Mouse (Mus musculus) testis, adult 2 months (tissue): Measurements from ENCODE around the gene Foxj3. TPM values are rescaled to one million over a fixed set of nuclear protein-coding genes. Genes with fewer than 3 reads are reported as not detected.

Experiments
- H3K27ac ChIP-seq: fragments of 200-500 bp; 2 replicates; pipeline ENCODE4 v1.5.1; 2012; ENCODE audit warnings: low read depth, low read length; ENCODE audit not compliant: control insufficient read depth, insufficient read depth
- H3K27me3 ChIP-seq: fragments of 200-500 bp; 2 replicates; pipeline ENCODE4 v1.6.1; 2012; ENCODE audit warnings: mild to moderate bottlenecking, low read length, moderate library complexity; ENCODE audit not compliant: control insufficient read depth, insufficient read depth
- H3K36me3 ChIP-seq: fragments of 200-500 bp; 2 replicates; pipeline ENCODE4 v1.6.1; 2012; ENCODE audit warnings: mild to moderate bottlenecking, low read length; ENCODE audit not compliant: control insufficient read depth, insufficient read depth
- H3K4me1 ChIP-seq: fragments of 200-500 bp; 2 replicates; pipeline ENCODE4 v1.6.1; 2012; ENCODE audit warnings: low read length; ENCODE audit not compliant: control insufficient read depth, insufficient read depth
- H3K4me3 ChIP-seq: fragments of 200-500 bp; 2 replicates; pipeline ENCODE4 v1.5.1; 2012; ENCODE audit warnings: low read depth, mild to moderate bottlenecking, low read length, moderate library complexity, mixed read lengths; ENCODE audit not compliant: control insufficient read depth
- CTCF ChIP-seq: fragments of 200-500 bp; IDR thresholded peaks from 2 replicates; pipeline ENCODE4 v1.5.1; 2012; ENCODE audit warnings: low read depth, mild to moderate bottlenecking, inconsistent platforms, low read length, moderate library complexity; ENCODE audit not compliant: control insufficient read depth, insufficient read depth, insufficient replicate concordance
- POLR2A ChIP-seq: fragments of 200-500 bp; IDR thresholded peaks from 2 replicates; pipeline ENCODE4 v1.6.1; 2012; ENCODE audit warnings: low read depth, mild to moderate bottlenecking, inconsistent platforms, low read length, moderate library complexity; ENCODE audit not compliant: control insufficient read depth
- polyA plus RNA-seq: library from polyadenylated mRNA; depleted of rRNA; stranded (reverse); fragments of >200 nt; gene quantifications from 2 replicates; pipeline ENCODE4 v1.2.3, GENCODE M21; 2012

Foxj3 gene
- polyA plus RNA-seq, 1 experiment = 8.8 TPM

DNA sequence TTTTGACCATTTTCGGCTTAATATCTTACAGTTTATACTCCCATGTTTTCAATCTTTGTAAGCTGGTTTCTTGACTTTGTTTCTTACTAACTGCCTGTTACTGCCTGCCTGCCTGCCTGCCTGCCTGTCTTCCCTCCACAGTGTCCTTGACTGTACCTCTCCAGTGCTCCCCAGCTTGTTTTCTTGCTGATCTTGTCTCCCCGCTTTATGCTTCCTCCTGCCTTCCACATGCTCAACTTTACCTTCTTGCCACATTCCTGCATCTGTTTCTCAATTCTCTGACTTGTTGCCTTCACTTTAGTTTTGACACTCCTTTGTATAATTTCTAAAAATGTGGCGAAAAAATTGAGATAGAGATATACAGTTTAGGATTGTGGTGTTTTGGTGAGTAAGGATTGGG lies 35.9 kb downstream of the Foxj3 start:
- H3K36me3 ChIP-seq = no peaks in the 10 kb centered on the region
- TF ChIP-seq CTCF = no peak
- no peak for TF ChIP-seq POLR2A
- H3K27me3 ChIP-seq = no peaks in the 10 kb centered on the region
- no peaks in the 10 kb centered on the region for H3K4me1 ChIP-seq
- H3K4me3 ChIP-seq = no peak overlapping the region
- H3K27ac ChIP-seq = no peak overlapping the region

DNA sequence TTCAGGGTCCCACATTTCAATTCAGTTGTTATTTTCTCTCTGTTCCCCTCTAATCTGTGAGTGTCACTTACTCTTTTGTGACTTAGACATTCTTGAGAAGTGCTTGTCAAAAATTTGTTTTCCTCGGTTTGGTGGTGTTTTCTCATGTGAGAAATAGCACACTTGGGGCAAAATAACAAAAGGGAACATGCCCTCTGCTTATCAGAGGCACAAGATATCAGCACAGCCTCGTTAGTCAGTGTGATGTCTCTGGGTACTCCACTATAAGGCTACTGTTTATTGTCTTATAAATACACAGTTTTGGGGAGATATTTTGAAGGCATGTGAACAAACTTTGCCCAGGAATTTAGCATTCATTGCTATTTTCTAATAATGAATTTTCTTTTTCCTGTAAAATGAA lies 37.7 kb downstream of the Foxj3 start:
- Histone ChIP-seq H3K27ac (no peak overlapping the region), H3K27me3 (no peaks in the 10 kb centered on the region), H3K36me3 (no peaks in the 10 kb centered on the region), H3K4me3 (no peak overlapping the region), H3K4me1 (no peaks in the 10 kb centered on the region)
- TF ChIP-seq POLR2A = no peak
- TF ChIP-seq CTCF = no peak

- no peaks in the 10 kb centered on the region for H3K27me3 ChIP-seq
- no peak for TF ChIP-seq POLR2A
- TF ChIP-seq CTCF = no peak
- no peaks in the 10 kb centered on the region for H3K4me1 ChIP-seq
- no peak overlapping the region for H3K27ac ChIP-seq
- no peak overlapping the region for H3K4me3 ChIP-seq
- no peaks in the 10 kb centered on the region for H3K36me3 ChIP-seq
These were observed 38.7 kb downstream of the Foxj3 start for GRCm38 (mm10) chr4:119575459-119575858.

- Histone ChIP-seq H3K36me3 (no peaks in the 10 kb centered on the region), H3K4me1 (no peaks in the 10 kb centered on the region), H3K27ac (no peak overlapping the region), H3K27me3 (no peaks in the 10 kb centered on the region), H3K4me3 (no peak overlapping the region)
- TF ChIP-seq POLR2A = no peak
- TF ChIP-seq CTCF = no peak
These were observed 51.2 kb downstream of the Foxj3 start for GRCm38 (mm10) chr4:119588037-119588436.

DNA sequence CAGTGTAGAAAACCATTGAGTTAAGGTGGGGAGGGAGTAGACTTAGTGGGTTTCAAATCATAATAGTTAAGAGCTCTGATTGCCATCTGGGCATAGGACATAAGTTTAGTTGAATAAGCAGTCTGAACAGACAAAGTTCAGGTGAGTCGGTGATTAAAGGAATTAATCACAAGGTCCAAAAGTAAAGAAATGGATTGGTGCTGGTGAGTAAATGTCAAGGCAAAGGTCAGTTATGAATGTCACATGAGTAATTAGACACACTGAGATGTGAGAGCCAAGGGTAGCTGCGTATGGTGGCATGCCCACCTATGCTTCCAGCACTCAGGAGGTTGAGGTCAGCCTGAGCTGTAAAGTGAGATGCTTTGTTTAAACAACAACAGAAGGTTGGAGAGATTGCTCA lies 52.6 kb downstream of the Foxj3 start:
- H3K27ac ChIP-seq = no peak overlapping the region
- no peaks in the 10 kb centered on the region for H3K36me3 ChIP-seq
- TF ChIP-seq POLR2A (no peak), CTCF (no peak)
- no peaks in the 10 kb centered on the region for H3K4me1 ChIP-seq
- no peaks in the 10 kb centered on the region for H3K27me3 ChIP-seq
- no peak overlapping the region for H3K4me3 ChIP-seq

- Histone ChIP-seq H3K27me3 (no peaks in the 10 kb centered on the region), H3K27ac (no peak overlapping the region), H3K36me3 (no peaks in the 10 kb centered on the region), H3K4me1 (no peaks in the 10 kb centered on the region), H3K4me3 (no peak overlapping the region)
- TF ChIP-seq POLR2A (no peak), CTCF (no peak)
These were observed 53.2 kb downstream of the Foxj3 start for GRCm38 (mm10) chr4:119590027-119590426.

- no peaks in the 10 kb centered on the region for H3K36me3 ChIP-seq
- H3K27ac ChIP-seq = no peak overlapping the region
- TF ChIP-seq CTCF = no peak
- TF ChIP-seq POLR2A = no peak
- H3K4me1 ChIP-seq = no peaks in the 10 kb centered on the region
- no peak overlapping the region for H3K4me3 ChIP-seq
- no peaks in the 10 kb centered on the region for H3K27me3 ChIP-seq
These were observed 55.7 kb downstream of the Foxj3 start for GRCm38 (mm10) chr4:119592479-119592878.

GRCm38 (mm10) chr4:119594331-119594730 lies 57.5 kb downstream of the Foxj3 start:
- Histone ChIP-seq H3K4me3 (no peak overlapping the region), H3K27ac (no peak overlapping the region), H3K36me3 (no peaks in the 10 kb centered on the region), H3K27me3 (no peaks in the 10 kb centered on the region), H3K4me1 (no peaks in the 10 kb centered on the region)
- TF ChIP-seq CTCF (no peak), POLR2A (no peak)
